Mouse (Mus musculus) forebrain, embryonic 14.5 days (tissue): ENCODE results near the gene Acot4. TPM values are rescaled to one million over a fixed set of nuclear protein-coding genes. Genes with fewer than 3 reads are reported as not detected.
"Not testable (repeated sequence)": the region's sequence is repeated elsewhere in the genome, so short reads cannot be mapped to it uniquely, and the experiment has no call there.

Experiments used
- ATAC-seq: fragments of 200-750 bp; cut with Nextera tagmentation; 2 replicates; pipeline ENCODE4 v1.8.0; 2017; ENCODE audit warnings: mild to moderate bottlenecking, moderate library complexity
- DNase-seq: peaks from one replicate; pipeline ENCODE4 v3.0.0-alpha.2; 2015; ENCODE audit warnings: low spot score
- H3K27ac ChIP-seq: fragments of 300-500 bp; sonication (generic); 2 replicates; pipeline ENCODE4 v1.5.1; 2014; ENCODE audit warnings: low read depth, mild to moderate bottlenecking, control low read depth, low read length, moderate library complexity
- H3K27me3 ChIP-seq: fragments of 300-500 bp; sonication (generic); replicated peaks from 2 replicates; pipeline ENCODE4 v1.6.1; 2014; ENCODE audit warnings: low read length, control low read depth, mixed read lengths; ENCODE audit not compliant: control insufficient read depth, insufficient read depth
- H3K36me3 ChIP-seq: fragments of 300-500 bp; sonication (generic); 2 replicates; pipeline ENCODE4 v1.6.1; 2014; ENCODE audit warnings: low read length, control low read depth; ENCODE audit not compliant: control insufficient read depth, insufficient read depth
- H3K4me1 ChIP-seq: fragments of 300-500 bp; sonication (generic); 2 replicates; pipeline ENCODE4 v1.6.1; 2014; ENCODE audit warnings: antibody characterized with exemption, low read length, control low read depth; ENCODE audit not compliant: control insufficient read depth, insufficient read depth
- H3K4me2 ChIP-seq: fragments of 300-500 bp; sonication (generic); 2 replicates; pipeline ENCODE4 v1.6.1; 2014; ENCODE audit warnings: mild to moderate bottlenecking, control low read depth, low read length
- H3K4me3 ChIP-seq: fragments of 300-500 bp; sonication (generic); 2 replicates; pipeline ENCODE4 v1.5.1; 2014; ENCODE audit warnings: low read depth, low read length, control low read depth
- H3K9ac ChIP-seq: fragments of 300-500 bp; sonication (generic); 2 replicates; pipeline ENCODE4 v1.6.1; 2014; ENCODE audit warnings: mild to moderate bottlenecking, low read length, control low read depth, moderate library complexity
- H3K9me3 ChIP-seq: fragments of 300-500 bp; sonication (generic); replicated peaks from 2 replicates; pipeline ENCODE4 v1.6.1; 2016; ENCODE audit warnings: low read length, control low read depth, mixed read lengths; ENCODE audit not compliant: control insufficient read depth
- WGBS: fragments of 180-500 bp; shearing (Covaris S2); extraction: QIAGEN DNeasy Blood & Tissue Kit; methylation state at CpG from one replicate; pipeline ENCODE4 v1.1.7; 2014; 5-methylcytosine and 5-hydroxymethylcytosine counted together
- polyA plus RNA-seq: library from polyadenylated mRNA; unstranded; fragments of >200 nt; fragmentation: Nextera tagmentation; extraction: Ambion mirVana; gene quantifications from 2 replicates; pipeline ENCODE4 v1.2.1, GENCODE M21; 2014

Acot4 gene
- polyA plus RNA-seq = 0.14 and 0.22 TPM in 2 replicates

DNA sequence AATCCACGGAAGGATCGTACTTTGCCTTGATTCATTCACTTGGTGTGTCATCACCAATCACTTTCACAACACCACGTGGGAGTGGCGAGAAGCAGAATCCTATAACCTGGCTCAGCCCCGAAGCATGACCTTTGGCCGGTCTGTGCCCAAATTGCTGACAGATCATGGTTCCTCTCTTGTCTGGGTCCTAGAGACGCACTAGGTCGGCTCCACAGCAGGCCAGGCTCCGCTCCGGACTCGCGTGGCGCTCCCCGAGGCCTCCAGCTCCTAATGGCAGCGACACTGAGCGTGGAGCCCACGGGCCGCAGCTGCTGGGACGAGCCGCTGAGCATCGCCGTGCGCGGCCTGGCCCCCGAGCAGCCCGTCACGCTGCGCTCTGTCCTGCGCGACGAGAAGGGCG is at the start of gene Acot4:
Acot4 (plus strand) TSS at position 139 of the 400 bp plus-strand sequence.
- not testable (repeated sequence) for H3K9me3 ChIP-seq, H3K36me3 ChIP-seq, H3K27ac ChIP-seq, H3K4me1 ChIP-seq, H3K27me3 ChIP-seq
- H3K4me3 ChIP-seq = peak within 1 kb of the TSS; percentile 36
- WGBS = 18% methylated on average over 17 of the region's 32 CpGs
- H3K4me2 ChIP-seq = peak within 1 kb of the TSS; percentile 52
- DNase-seq = peak; percentile 8
- ATAC-seq = peak; percentile 32; the same call in 1 of the 2 replicates
- peak within 1 kb of the TSS; percentile 53; the same call in 1 of the 2 replicates for H3K9ac ChIP-seq

DNA sequence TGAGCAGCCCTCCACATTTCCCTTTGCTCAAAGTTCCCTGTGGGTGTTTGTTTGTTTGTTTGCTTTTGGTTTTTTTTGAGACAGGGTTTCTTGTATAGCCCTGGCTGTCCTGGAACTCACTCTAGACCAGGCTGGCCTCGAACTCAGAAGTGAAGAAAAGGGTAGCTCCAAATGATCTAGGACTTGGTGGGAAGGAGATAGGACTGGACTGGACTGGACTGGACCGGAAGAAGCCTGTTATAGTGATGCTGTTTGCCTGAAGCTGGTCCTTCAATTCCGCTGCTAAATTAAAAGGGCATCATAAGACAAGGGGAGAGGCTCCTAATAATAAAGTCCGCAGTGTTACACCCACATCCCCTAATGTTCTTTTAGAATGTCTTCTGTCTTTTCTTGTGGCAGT is 49.7 kb upstream of the Acot4 start:
- Histone ChIP-seq H3K27me3 (no peaks in the 10 kb centered on the region), H3K27ac (0 out of 2 replicates have a peak overlapping the region, but pooled peaks have one; percentile 86), H3K9ac (peak overlapping the region; percentile 76), H3K4me1 (no peaks in the 10 kb centered on the region), H3K36me3 (0 out of 2 replicates have a peak, but pooled peaks cover 4% of the 10 kb centered on the region), H3K4me2 (peak overlapping the region; percentile 55), H3K9me3 (no peaks in the 10 kb centered on the region), H3K4me3 (peak overlapping the region; percentile 55)
- 71% methylated on average over 4 of the region's 4 CpGs for WGBS
- ATAC-seq (peak; percentile 6; the same call in 1 of the 2 replicates), DNase-seq (no peak)

DNA sequence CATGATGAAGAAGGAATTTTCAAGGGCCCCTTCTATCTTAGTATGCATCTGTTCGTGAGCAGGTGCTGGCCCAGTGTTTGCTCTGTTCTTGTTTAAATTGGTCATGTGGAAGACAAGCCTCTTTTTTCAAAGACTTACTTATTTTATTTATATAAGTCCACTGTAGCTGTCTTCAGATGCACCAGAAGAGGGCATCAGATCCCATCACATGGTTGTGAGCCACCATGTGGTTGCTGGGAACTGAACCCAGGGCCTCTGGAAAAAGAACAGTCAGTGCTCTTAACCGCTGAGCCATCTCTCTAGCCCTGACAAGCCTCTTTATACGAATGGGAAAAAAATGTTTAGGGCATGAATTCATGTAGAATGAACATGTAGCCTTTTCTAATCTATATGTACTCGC is 48.8 kb upstream of the Acot4 start:
- H3K9ac ChIP-seq = no peak overlapping the region
- no peak for ATAC-seq
- H3K27me3 ChIP-seq = no peaks in the 10 kb centered on the region
- H3K27ac ChIP-seq = no peak overlapping the region
- H3K9me3 ChIP-seq = no peaks in the 10 kb centered on the region
- H3K4me3 ChIP-seq = no peak overlapping the region
- no peak overlapping the region for H3K4me2 ChIP-seq
- 96% methylated on average over 4 of the region's 4 CpGs for WGBS
- 0 out of 2 replicates have a peak, but pooled peaks cover 4% of the 10 kb centered on the region for H3K36me3 ChIP-seq
- DNase-seq = no peak
- H3K4me1 ChIP-seq = no peaks in the 10 kb centered on the region

DNA sequence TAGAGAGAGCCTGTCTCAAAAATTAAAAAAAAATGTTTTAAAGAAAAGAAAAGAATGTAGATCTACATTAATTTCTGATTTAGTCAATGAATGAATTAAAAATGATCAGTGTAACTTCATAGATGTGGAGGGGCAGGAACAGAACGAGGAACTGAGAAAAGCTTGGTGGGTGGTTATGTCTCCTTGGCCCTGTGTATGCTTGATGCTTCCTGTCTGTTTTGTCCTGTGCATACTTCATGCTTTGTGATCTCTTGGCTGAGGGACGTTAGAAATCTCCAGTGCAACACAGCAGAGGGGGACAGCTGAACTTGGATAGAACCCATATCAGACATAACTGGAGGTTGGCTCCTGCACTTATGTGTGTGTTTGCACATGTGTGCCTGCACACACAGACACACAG is 41.0 kb upstream of the Acot4 start:
- Histone ChIP-seq H3K9ac (no peak overlapping the region), H3K27me3 (no peaks in the 10 kb centered on the region), H3K36me3 (0 out of 2 replicates have a peak, but pooled peaks cover 4% of the 10 kb centered on the region), H3K27ac (no peak overlapping the region), H3K9me3 (no peaks in the 10 kb centered on the region), H3K4me1 (no peaks in the 10 kb centered on the region), H3K4me3 (no peak overlapping the region), H3K4me2 (no peak overlapping the region)
- ATAC-seq (no peak), DNase-seq (no peak)
- 68% methylated on average over 2 of the region's 2 CpGs for WGBS

DNA sequence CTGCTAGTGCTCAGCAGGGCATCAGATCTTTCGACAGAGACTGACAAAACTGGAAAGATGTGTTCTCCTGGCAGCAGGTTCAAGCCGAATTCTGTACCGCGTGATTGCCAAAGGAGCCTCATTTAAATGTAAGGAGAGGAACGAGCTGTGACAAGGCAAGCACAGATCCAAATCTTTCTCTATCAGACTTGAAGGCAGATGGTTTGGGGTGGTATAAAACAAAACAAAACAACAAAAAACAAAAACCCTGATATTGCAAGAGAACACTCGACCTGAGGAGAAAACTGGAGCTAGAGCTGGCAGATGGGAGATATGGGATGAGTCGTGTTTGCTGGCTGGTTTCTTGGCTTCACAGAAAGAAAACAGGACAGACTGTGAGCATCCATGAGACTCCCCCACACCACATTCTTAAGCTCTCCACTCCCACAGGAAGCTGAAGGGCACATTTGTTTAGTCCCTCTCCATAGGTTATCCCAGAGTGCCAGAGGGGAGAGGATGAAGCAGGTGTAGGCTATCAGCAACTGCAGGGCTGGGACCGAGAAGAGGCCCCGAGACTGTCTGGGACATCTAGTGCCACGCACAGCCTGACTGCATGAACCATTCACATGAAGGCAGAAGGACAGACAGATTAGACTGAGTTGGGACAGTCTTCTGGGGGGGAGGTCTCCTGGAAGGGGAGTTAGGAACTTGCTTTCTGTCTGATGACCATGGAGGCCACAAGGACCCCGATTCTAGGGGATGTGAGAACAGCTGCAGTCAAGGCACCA is 39.7 kb upstream of the Acot4 start:
- 55% methylated on average over 11 of the region's 11 CpGs for WGBS
- H3K27ac ChIP-seq = peak overlapping the region; percentile 50; the same call in 1 of the 2 replicates
- ATAC-seq = peak; percentile 57; the same call in 1 of the 2 replicates

DNA sequence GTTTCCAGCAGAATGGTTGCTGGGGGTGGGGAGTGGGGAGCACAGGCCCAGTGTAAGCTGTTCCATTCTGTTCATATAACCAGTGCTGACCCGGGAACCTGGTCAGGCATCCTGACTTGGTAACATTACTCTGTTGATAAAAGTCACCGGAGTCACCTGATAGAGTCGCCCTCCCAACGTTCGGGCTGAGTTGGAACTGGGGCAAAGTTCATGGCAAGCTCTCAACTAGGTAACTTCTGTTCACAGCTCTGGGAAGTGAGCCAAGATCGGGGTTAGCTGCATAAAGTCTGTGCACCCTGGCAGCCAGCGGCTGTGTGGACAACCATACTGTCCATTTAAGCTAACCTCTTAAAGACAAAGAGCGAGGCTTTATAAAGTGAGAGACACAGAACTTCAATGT is 38.9 kb upstream of the Acot4 start:
- not testable (repeated sequence) for ATAC-seq, H3K36me3 ChIP-seq, H3K27me3 ChIP-seq, H3K4me2 ChIP-seq, H3K9me3 ChIP-seq, H3K9ac ChIP-seq, H3K27ac ChIP-seq, H3K4me1 ChIP-seq, H3K4me3 ChIP-seq
- peak; percentile 33 for DNase-seq
- 77% methylated on average over 8 of the region's 8 CpGs for WGBS

More for the DNA sequence above, 39.7 kb upstream of the Acot4 start:
- Histone ChIP-seq H3K9me3 (no peaks in the 10 kb centered on the region), H3K9ac (no peak overlapping the region), H3K36me3 (no peaks in the 10 kb centered on the region), H3K4me1 (no peaks in the 10 kb centered on the region), H3K27me3 (no peaks in the 10 kb centered on the region), H3K4me3 (no peak overlapping the region), H3K4me2 (no peak overlapping the region)
- DNase-seq = peak; percentile 68

DNA sequence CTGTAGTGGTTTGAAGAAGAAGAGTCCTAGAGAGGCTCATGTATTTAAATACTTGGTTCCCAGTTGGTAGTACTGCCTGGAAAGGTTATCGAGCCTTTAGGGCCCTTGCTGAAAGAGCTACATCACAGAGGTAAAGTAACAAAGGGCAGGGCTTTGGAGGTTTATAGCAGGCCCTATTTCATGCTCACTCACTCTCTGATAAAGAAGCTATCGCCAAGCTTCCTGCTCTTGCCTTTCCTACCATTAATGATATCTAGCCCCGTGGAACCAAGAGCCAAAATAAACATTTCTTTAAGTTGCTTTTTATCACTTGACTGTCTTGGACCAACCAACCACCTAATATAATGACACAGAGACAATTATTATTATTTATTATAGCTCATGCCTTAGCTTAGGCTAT is 37.8 kb upstream of the Acot4 start:
- no peak overlapping the region for H3K9ac ChIP-seq
- no peak overlapping the region for H3K4me2 ChIP-seq
- H3K4me3 ChIP-seq = no peak overlapping the region
- no peaks in the 10 kb centered on the region for H3K27me3 ChIP-seq
- H3K36me3 ChIP-seq = no peaks in the 10 kb centered on the region
- WGBS = 86% methylated on average over 3 of the region's 3 CpGs
- no peaks in the 10 kb centered on the region for H3K9me3 ChIP-seq
- ATAC-seq = no peak
- no peak for DNase-seq
- no peak overlapping the region for H3K27ac ChIP-seq
- no peaks in the 10 kb centered on the region for H3K4me1 ChIP-seq

DNA sequence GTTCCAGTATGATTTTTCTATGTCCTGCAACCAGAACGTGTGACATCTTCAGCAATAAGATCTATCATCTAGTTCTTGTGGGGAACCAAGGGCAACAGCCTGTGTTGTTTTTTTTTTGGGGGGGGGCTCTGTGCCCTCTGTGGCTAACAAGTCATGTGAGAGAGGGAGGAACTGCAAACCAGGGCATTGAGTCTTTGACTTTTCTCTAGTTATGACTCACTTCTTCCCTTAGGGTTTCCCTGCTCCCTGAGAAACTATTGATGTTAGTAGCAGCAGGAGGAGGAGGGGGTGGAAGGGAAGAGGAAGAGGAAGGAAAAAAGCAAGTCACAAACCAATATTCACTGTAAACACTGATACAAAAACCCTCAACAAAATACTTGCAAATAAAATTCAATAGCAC is 34.3 kb upstream of the Acot4 start:
- no peak for DNase-seq
- Histone ChIP-seq H3K4me3 (no peak overlapping the region), H3K4me2 (no peak overlapping the region), H3K27ac (no peak overlapping the region), H3K9me3 (no peaks in the 10 kb centered on the region), H3K27me3 (no peaks in the 10 kb centered on the region), H3K9ac (no peak overlapping the region), H3K36me3 (no peaks in the 10 kb centered on the region), H3K4me1 (peaks cover 6% of the 10 kb centered on the region)
- ATAC-seq = no peak
- 84% methylated on average over 1 of the region's 1 CpGs for WGBS

DNA sequence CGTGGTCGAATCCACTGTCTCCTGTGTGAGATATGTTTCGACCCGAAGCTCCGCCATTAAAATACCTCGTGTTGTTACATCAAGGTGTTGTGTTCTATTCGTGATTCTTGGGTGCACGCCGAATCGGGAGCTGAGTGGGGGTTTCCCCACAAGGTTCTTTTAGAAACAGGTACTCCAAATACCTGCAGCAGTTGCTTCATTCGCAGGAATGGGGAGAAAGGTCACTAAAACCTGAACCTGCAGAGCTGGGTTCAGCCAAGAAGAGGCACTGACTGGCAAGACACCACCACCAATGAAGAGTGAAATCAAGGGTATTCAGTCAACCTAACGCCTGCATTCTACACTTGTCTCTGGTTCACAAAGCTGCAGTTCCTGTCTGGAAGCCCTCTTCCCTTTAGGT is 29.9 kb upstream of the Acot4 start:
- H3K4me3 ChIP-seq = no peak overlapping the region
- H3K4me2 ChIP-seq = peak overlapping the region; percentile 52; the same call in 1 of the 2 replicates
- no peak for ATAC-seq
- no peak for DNase-seq
- H3K9me3 ChIP-seq = no peaks in the 10 kb centered on the region
- no peak overlapping the region for H3K9ac ChIP-seq
- 87% methylated on average over 10 of the region's 12 CpGs for WGBS
- H3K4me1 ChIP-seq = peaks cover 17% of the 10 kb centered on the region
- H3K27me3 ChIP-seq = no peaks in the 10 kb centered on the region
- no peaks in the 10 kb centered on the region for H3K36me3 ChIP-seq
- H3K27ac ChIP-seq = 0 out of 2 replicates have a peak overlapping the region, but pooled peaks have one; percentile 63
